Mouse (Mus musculus): ENCODE measurements around the gene Insl3.

- TF ChIP-seq CTCF (IDR thresholded peaks at IDR 0.05) (no peak), EP300 (IDR thresholded peaks at IDR 0.05) (no peak)
Measured at GRCm38 (mm10) chr8:71670198-71670597, 18.8 kb upstream of the Insl3 start.
